Mouse (Mus musculus): Measurements from ENCODE around the gene Ank2.

GRCm38 (mm10) chr3:127348926-127349325 lies 150.2 kb downstream of the Ank2 start:
- TF ChIP-seq POLR2A (IDR thresholded peaks at IDR 0.05; ENCODE audit: low read depth, low read length) (no peak), CTCF (conservative IDR thresholded peaks at IDR 0.05; ENCODE audit: insufficient read depth, insufficient read length, low read depth, low read length) (no peak)

Data from kidney, adult 2 months (tissue).